Mouse (Mus musculus) forebrain, embryonic 14.5 days (tissue): ENCODE results near the gene Cad. TPM values are rescaled to one million over a fixed set of nuclear protein-coding genes. Genes with fewer than 3 reads are reported as not detected.
"Not testable (repeated sequence)": the region's sequence is repeated elsewhere in the genome, so short reads cannot be mapped to it uniquely, and the experiment has no call there.

ENCODE experiments used
- ATAC-seq: fragments of 200-750 bp; cut with Nextera tagmentation; 2 replicates; pipeline ENCODE4 v1.8.0; 2017; ENCODE audit warnings: mild to moderate bottlenecking, moderate library complexity
- DNase-seq: peaks from one replicate; pipeline ENCODE4 v3.0.0-alpha.2; 2015; ENCODE audit warnings: low spot score
- H3K27ac ChIP-seq: fragments of 300-500 bp; sonication (generic); 2 replicates; pipeline ENCODE4 v1.5.1; 2014; ENCODE audit warnings: low read depth, mild to moderate bottlenecking, control low read depth, low read length, moderate library complexity
- H3K27me3 ChIP-seq: fragments of 300-500 bp; sonication (generic); replicated peaks from 2 replicates; pipeline ENCODE4 v1.6.1; 2014; ENCODE audit warnings: low read length, control low read depth, mixed read lengths; ENCODE audit not compliant: control insufficient read depth, insufficient read depth
- H3K36me3 ChIP-seq: fragments of 300-500 bp; sonication (generic); 2 replicates; pipeline ENCODE4 v1.6.1; 2014; ENCODE audit warnings: low read length, control low read depth; ENCODE audit not compliant: control insufficient read depth, insufficient read depth
- H3K4me1 ChIP-seq: fragments of 300-500 bp; sonication (generic); 2 replicates; pipeline ENCODE4 v1.6.1; 2014; ENCODE audit warnings: antibody characterized with exemption, low read length, control low read depth; ENCODE audit not compliant: control insufficient read depth, insufficient read depth
- H3K4me2 ChIP-seq: fragments of 300-500 bp; sonication (generic); 2 replicates; pipeline ENCODE4 v1.6.1; 2014; ENCODE audit warnings: mild to moderate bottlenecking, control low read depth, low read length
- H3K4me3 ChIP-seq: fragments of 300-500 bp; sonication (generic); 2 replicates; pipeline ENCODE4 v1.5.1; 2014; ENCODE audit warnings: low read depth, low read length, control low read depth
- H3K9ac ChIP-seq: fragments of 300-500 bp; sonication (generic); 2 replicates; pipeline ENCODE4 v1.6.1; 2014; ENCODE audit warnings: mild to moderate bottlenecking, low read length, control low read depth, moderate library complexity
- H3K9me3 ChIP-seq: fragments of 300-500 bp; sonication (generic); replicated peaks from 2 replicates; pipeline ENCODE4 v1.6.1; 2016; ENCODE audit warnings: low read length, control low read depth, mixed read lengths; ENCODE audit not compliant: control insufficient read depth
- WGBS: fragments of 180-500 bp; shearing (Covaris S2); extraction: QIAGEN DNeasy Blood & Tissue Kit; methylation state at CpG from one replicate; pipeline ENCODE4 v1.1.7; 2014; 5-methylcytosine and 5-hydroxymethylcytosine counted together
- polyA plus RNA-seq: library from polyadenylated mRNA; unstranded; fragments of >200 nt; fragmentation: Nextera tagmentation; extraction: Ambion mirVana; gene quantifications from 2 replicates; pipeline ENCODE4 v1.2.1, GENCODE M21; 2014

Gene Cad
- polyA plus RNA-seq, 1 experiment from 2014 or later: 16.5 TPM

GRCm38 (mm10) chr5:31053728-31054127 is 852 bp upstream of the Cad start:
- not testable (repeated sequence) for DNase-seq, ATAC-seq, H3K27ac ChIP-seq, H3K9me3 ChIP-seq, H3K27me3 ChIP-seq
- Histone ChIP-seq H3K4me3 (peak overlapping the region; percentile 63; the same call in 1 of the 2 replicates), H3K36me3 (peaks cover 17% of the 10 kb centered on the region), H3K9ac (peak overlapping the region; percentile 83), H3K4me2 (peak overlapping the region; percentile 94), H3K4me1 (peaks cover 14% of the 10 kb centered on the region)
- WGBS: 47% methylated on average over 4 of the region's 4 CpGs

GRCm38 (mm10) chr5:31055216-31056140 is 898 bp downstream of the Cad start:
- H3K4me2 ChIP-seq: peak overlapping the region; percentile 94
- H3K4me3 ChIP-seq: peak overlapping the region; percentile 63
- H3K27me3 ChIP-seq: no peaks in the 10 kb centered on the region
- peaks cover 14% of the 10 kb centered on the region for H3K4me1 ChIP-seq
- H3K36me3 ChIP-seq: peaks cover 35% of the 10 kb centered on the region
- WGBS: 24% methylated on average over 19 of the region's 19 CpGs
- 0 out of 2 replicates have a peak overlapping the region, but pooled peaks have one; percentile 71 for H3K27ac ChIP-seq
- H3K9me3 ChIP-seq: no peaks in the 10 kb centered on the region
- ATAC-seq: no peak
- peak overlapping the region; percentile 83 for H3K9ac ChIP-seq
- DNase-seq: no peak

DNA sequence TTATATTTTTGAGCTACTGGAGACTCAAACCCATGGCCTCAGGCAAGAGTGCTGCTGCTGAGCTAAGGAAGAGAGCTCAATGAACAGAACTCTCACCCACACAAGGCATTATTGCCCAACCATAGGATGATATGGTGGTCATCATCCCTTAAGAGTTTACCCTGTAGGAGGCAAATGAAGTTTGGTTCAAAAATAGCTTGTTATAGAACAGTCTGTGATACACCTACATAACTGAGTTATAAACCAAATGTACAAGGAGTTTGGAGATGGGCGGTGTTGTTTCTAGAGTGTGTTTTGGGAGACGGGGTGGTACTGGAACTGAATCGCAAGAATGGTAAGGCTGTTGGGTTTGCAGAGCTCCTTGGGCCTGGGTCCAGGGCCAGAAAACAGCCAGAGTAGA is 15.2 kb downstream of the Cad start:
- Histone ChIP-seq H3K4me3 (no peak overlapping the region), H3K27ac (no peak overlapping the region), H3K9ac (no peak overlapping the region), H3K4me1 (no peaks in the 10 kb centered on the region), H3K4me2 (no peak overlapping the region), H3K9me3 (no peaks in the 10 kb centered on the region), H3K27me3 (no peaks in the 10 kb centered on the region), H3K36me3 (peaks cover 90% of the 10 kb centered on the region)
- WGBS: 94% methylated on average over 3 of the region's 3 CpGs
- ATAC-seq: no peak
- no peak for DNase-seq

- Histone ChIP-seq H3K27me3 (no peaks in the 10 kb centered on the region), H3K36me3 (peaks cover 97% of the 10 kb centered on the region), H3K4me3 (no peak overlapping the region), H3K9me3 (no peaks in the 10 kb centered on the region), H3K9ac (no peak overlapping the region), H3K27ac (no peak overlapping the region), H3K4me2 (no peak overlapping the region), H3K4me1 (no peaks in the 10 kb centered on the region)
- ATAC-seq: no peak
- WGBS: 92% methylated on average over 2 of the region's 2 CpGs
- DNase-seq: no peak
Measured at GRCm38 (mm10) chr5:31071059-31071458, 16.5 kb downstream of the Cad start.

DNA sequence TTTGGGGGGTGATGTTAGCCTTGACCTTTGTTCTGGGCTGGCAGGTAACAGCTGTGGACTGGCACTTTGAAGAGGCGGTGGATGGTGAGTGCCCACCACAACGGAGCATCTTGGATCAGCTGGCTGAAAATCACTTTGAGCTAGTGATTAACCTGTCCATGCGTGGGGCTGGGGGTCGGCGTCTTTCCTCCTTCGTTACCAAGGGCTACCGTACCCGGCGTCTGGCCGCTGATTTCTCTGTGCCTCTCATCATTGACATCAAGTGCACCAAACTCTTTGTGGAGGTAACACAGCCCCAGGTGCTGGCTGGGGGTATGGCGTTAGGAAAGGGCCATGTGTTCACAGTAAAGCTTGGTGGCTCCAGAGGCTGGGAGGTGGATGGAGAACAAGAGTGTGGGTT is 17.2 kb downstream of the Cad start:
- no peaks in the 10 kb centered on the region for H3K9me3 ChIP-seq
- H3K27me3 ChIP-seq: no peaks in the 10 kb centered on the region
- ATAC-seq (no peak), DNase-seq (no peak)
- H3K4me2 ChIP-seq: no peak overlapping the region
- H3K36me3 ChIP-seq: peaks cover 97% of the 10 kb centered on the region
- no peaks in the 10 kb centered on the region for H3K4me1 ChIP-seq
- 93% methylated on average over 11 of the region's 11 CpGs for WGBS
- H3K27ac ChIP-seq: no peak overlapping the region
- no peak overlapping the region for H3K4me3 ChIP-seq
- H3K9ac ChIP-seq: no peak overlapping the region

- no peak overlapping the region for H3K9ac ChIP-seq
Measured at GRCm38 (mm10) chr5:31073176-31073575, 18.6 kb downstream of the Cad start.

DNA sequence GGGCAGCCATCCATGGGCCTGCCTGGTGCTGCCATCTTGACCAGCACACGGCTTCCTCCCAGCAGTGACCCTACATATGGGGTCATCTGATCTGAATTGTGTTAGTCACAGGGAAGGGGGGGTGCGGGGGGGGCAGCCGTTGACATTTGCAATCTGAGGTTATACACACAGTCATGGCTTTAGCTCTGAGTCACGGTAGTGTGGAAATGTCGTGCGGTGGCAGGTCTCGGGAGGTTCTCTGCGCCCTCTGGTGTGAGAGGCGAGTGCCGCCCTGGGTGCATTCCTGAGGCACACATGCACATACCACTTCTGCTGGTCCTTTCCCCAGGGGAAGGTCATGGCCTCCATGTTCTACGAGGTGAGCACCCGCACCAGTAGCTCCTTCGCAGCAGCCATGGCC is 21.8 kb downstream of the Cad start:
- Histone ChIP-seq H3K4me1 (no peaks in the 10 kb centered on the region), H3K36me3 (peaks cover 76% of the 10 kb centered on the region), H3K4me3 (no peak overlapping the region), H3K4me2 (no peak overlapping the region), H3K27ac (no peak overlapping the region), H3K9me3 (no peaks in the 10 kb centered on the region), H3K27me3 (no peaks in the 10 kb centered on the region), H3K9ac (no peak overlapping the region)
- DNase-seq: no peak
- ATAC-seq: no peak
- 89% methylated on average over 13 of the region's 13 CpGs for WGBS

More at GRCm38 (mm10) chr5:31073176-31073575, 18.6 kb downstream of the Cad start:
- WGBS: 90% methylated on average over 12 of the region's 12 CpGs
- no peaks in the 10 kb centered on the region for H3K9me3 ChIP-seq
- DNase-seq (no peak), ATAC-seq (no peak)
- H3K27ac ChIP-seq: no peak overlapping the region
- H3K4me1 ChIP-seq: no peaks in the 10 kb centered on the region
- no peak overlapping the region for H3K4me2 ChIP-seq
- no peaks in the 10 kb centered on the region for H3K27me3 ChIP-seq
- peaks cover 97% of the 10 kb centered on the region for H3K36me3 ChIP-seq
- H3K4me3 ChIP-seq: no peak overlapping the region

DNA sequence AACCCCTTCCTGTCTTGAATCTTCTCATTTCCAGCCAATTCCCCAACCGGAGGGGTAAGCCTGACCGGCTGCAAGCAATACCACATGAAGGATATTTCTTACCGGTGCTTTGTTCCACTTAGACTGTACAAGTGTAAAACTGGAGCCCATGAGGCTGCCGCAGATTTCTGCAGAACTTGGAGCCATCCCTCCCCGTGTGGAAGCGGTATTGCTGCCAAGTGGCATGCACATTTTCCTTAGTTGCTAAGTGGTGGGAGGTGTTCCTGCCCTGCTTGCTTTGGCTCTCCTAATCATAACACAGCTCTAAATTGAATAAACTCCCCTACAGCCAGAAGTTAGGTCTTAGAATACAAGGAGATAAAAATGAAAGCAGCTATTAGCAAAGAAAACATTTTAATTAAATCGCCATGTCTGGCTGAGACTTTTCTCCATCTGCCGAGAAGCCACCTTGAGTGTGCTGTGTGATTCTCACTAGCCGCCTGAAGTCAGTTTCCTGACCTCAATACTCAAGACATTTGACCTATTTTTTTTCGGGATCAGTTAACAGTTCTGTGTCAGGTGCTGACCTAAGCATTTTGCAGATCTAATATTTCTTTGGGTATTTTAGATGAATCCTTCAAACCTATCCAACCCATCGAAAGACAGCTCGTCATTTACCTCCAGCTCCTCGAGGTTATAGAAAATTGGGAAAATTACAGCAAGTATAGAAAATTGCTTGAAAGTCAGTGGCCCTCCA is 25.6 kb downstream of the Cad start:
- Histone ChIP-seq H3K4me2 (no peak overlapping the region), H3K4me3 (no peak overlapping the region), H3K9ac (no peak overlapping the region), H3K9me3 (no peaks in the 10 kb centered on the region), H3K36me3 (peaks cover 38% of the 10 kb centered on the region), H3K27me3 (no peaks in the 10 kb centered on the region), H3K4me1 (no peaks in the 10 kb centered on the region; the same call in 1 of the 2 replicates), H3K27ac (no peak overlapping the region)
- WGBS: 81% methylated on average over 13 of the region's 13 CpGs
- DNase-seq (no peak), ATAC-seq (no peak)

GRCm38 (mm10) chr5:31080795-31081164 is 26.2 kb downstream of the Cad start:
- no peak overlapping the region for H3K27ac ChIP-seq
- H3K9ac ChIP-seq: no peak overlapping the region
- H3K4me1 ChIP-seq: no peaks in the 10 kb centered on the region; the same call in 1 of the 2 replicates
- no peak overlapping the region for H3K4me3 ChIP-seq
- H3K4me2 ChIP-seq: no peak overlapping the region
- ATAC-seq: no peak
- no peaks in the 10 kb centered on the region for H3K27me3 ChIP-seq
- peaks cover 33% of the 10 kb centered on the region for H3K36me3 ChIP-seq
- no peak for DNase-seq
- no peaks in the 10 kb centered on the region for H3K9me3 ChIP-seq
- WGBS: 70% methylated on average over 3 of the region's 3 CpGs
